Mouse (Mus musculus) heart, embryonic 15.5 days (tissue): Measurements from ENCODE around the gene Hist3h2ba. TPM values are rescaled to one million over a fixed set of nuclear protein-coding genes. Genes with fewer than 3 reads are reported as not detected.

ENCODE experiments used
- ATAC-seq: fragments of 200-750 bp; cut with Nextera tagmentation; replicated peaks from 2 replicates; pipeline ENCODE4 v1.8.0; 2017; ENCODE audit warnings: low read depth, moderate TSS enrichment; ENCODE audit not compliant: insufficient number of reproducible peaks, insufficient read depth, low FRiP score
- H3K27ac ChIP-seq: fragments of 300-500 bp; sonication (generic); 2 replicates; pipeline ENCODE4 v1.5.1; 2015; ENCODE audit warnings: mild to moderate bottlenecking, inconsistent platforms
- H3K27me3 ChIP-seq: fragments of 300-500 bp; sonication (generic); 2 replicates; pipeline ENCODE4 v1.6.1; 2015; ENCODE audit warnings: inconsistent platforms
- H3K36me3 ChIP-seq: fragments of 300-500 bp; sonication (generic); 2 replicates; pipeline ENCODE4 v1.6.1; 2015; ENCODE audit warnings: mild to moderate bottlenecking, inconsistent platforms
- H3K4me1 ChIP-seq: fragments of 300-500 bp; sonication (generic); replicated peaks from 2 replicates; pipeline ENCODE4 v1.6.1; 2015; ENCODE audit warnings: inconsistent platforms
- H3K4me2 ChIP-seq: fragments of 300-500 bp; sonication (generic); 2 replicates; pipeline ENCODE4 v1.6.1; 2015; ENCODE audit warnings: inconsistent platforms, mild to moderate bottlenecking, moderate library complexity
- H3K4me3 ChIP-seq: fragments of 300-500 bp; sonication (generic); 2 replicates; pipeline ENCODE4 v1.5.1; 2015; ENCODE audit warnings: mild to moderate bottlenecking, inconsistent platforms
- H3K9ac ChIP-seq: fragments of 300-500 bp; sonication (generic); 2 replicates; pipeline ENCODE4 v1.6.1; 2015; ENCODE audit warnings: mild to moderate bottlenecking, inconsistent platforms
- H3K9me3 ChIP-seq: fragments of 300-500 bp; sonication (generic); replicated peaks from 2 replicates; pipeline ENCODE4 v1.6.1; 2016; ENCODE audit warnings: inconsistent platforms
- WGBS: fragments of 180-500 bp; shearing (Covaris S2); methylation state at CpG from one replicate; pipeline ENCODE4 v1.1.7; 2015; ENCODE audit warnings: mixed read lengths; 5-methylcytosine and 5-hydroxymethylcytosine counted together
- polyA plus RNA-seq: library from polyadenylated mRNA; unstranded; fragments of >200 nt; fragmentation: Nextera tagmentation; extraction: Ambion mirVana; gene quantifications from 2 replicates; pipeline ENCODE4 v1.2.1, GENCODE M21; 2015

Hist3h2ba gene
- polyA plus RNA-seq, 1 experiment from 2014 or later, result 18.0 TPM

- H3K4me3 ChIP-seq, result peak overlapping the region; percentile 86; the same call in 1 of the 2 replicates
- 72% methylated on average over 5 of the region's 5 CpGs for WGBS
- no peak overlapping the region for H3K27ac ChIP-seq
- H3K4me1 ChIP-seq, result peaks cover 48% of the 10 kb centered on the region
- no peak overlapping the region for H3K9ac ChIP-seq
- H3K36me3 ChIP-seq, result 0 out of 2 replicates have a peak, but pooled peaks cover 4% of the 10 kb centered on the region
- peaks cover 11% of the 10 kb centered on the region for H3K27me3 ChIP-seq
- ATAC-seq, result no peak
- peak overlapping the region; percentile 70 for H3K4me2 ChIP-seq
- H3K9me3 ChIP-seq, result no peaks in the 10 kb centered on the region
These were observed 8.7 kb downstream of the Hist3h2ba start for GRCm38 (mm10) chr11:58957226-58957914.

GRCm38 (mm10) chr11:58958536-58958935 is 9.8 kb downstream of the Hist3h2ba start:
- no peak overlapping the region for H3K4me2 ChIP-seq
- 0 out of 2 replicates have a peak, but pooled peaks cover 4% of the 10 kb centered on the region for H3K36me3 ChIP-seq
- WGBS, result 90% methylated on average over 6 of the region's 6 CpGs
- peaks cover 20% of the 10 kb centered on the region for H3K27me3 ChIP-seq
- no peak for ATAC-seq
- no peak overlapping the region for H3K9ac ChIP-seq
- H3K27ac ChIP-seq, result no peak overlapping the region
- peaks cover 43% of the 10 kb centered on the region for H3K4me1 ChIP-seq
- H3K4me3 ChIP-seq, result no peak overlapping the region
- no peaks in the 10 kb centered on the region for H3K9me3 ChIP-seq

GRCm38 (mm10) chr11:58959186-58959825 is 10.6 kb downstream of the Hist3h2ba start:
- peak overlapping the region; percentile 64; the same call in 1 of the 2 replicates for H3K27ac ChIP-seq
- H3K36me3 ChIP-seq, result 0 out of 2 replicates have a peak, but pooled peaks cover 4% of the 10 kb centered on the region
- H3K9me3 ChIP-seq, result no peaks in the 10 kb centered on the region
- peak overlapping the region; percentile 66 for H3K4me3 ChIP-seq
- H3K9ac ChIP-seq, result peak overlapping the region; percentile 58
- no peak for ATAC-seq
- peak overlapping the region; percentile 95 for H3K4me2 ChIP-seq
- H3K4me1 ChIP-seq, result peaks cover 41% of the 10 kb centered on the region
- peaks cover 24% of the 10 kb centered on the region for H3K27me3 ChIP-seq
- WGBS, result 31% methylated on average over 15 of the region's 15 CpGs

GRCm38 (mm10) chr11:58959921-58960465 is 11.3 kb downstream of the Hist3h2ba start:
- H3K9me3 ChIP-seq, result no peaks in the 10 kb centered on the region
- peak overlapping the region; percentile 64 for H3K27ac ChIP-seq
- H3K9ac ChIP-seq, result peak overlapping the region; percentile 58
- peak overlapping the region; percentile 66 for H3K4me3 ChIP-seq
- H3K27me3 ChIP-seq, result peaks cover 24% of the 10 kb centered on the region
- H3K36me3 ChIP-seq, result 0 out of 2 replicates have a peak, but pooled peaks cover 4% of the 10 kb centered on the region
- peaks cover 46% of the 10 kb centered on the region for H3K4me1 ChIP-seq
- peak overlapping the region; percentile 95 for H3K4me2 ChIP-seq
- ATAC-seq, result peak; percentile 71
- WGBS, result 3% methylated on average over 40 of the region's 40 CpGs

- peaks cover 24% of the 10 kb centered on the region for H3K27me3 ChIP-seq
- 0 out of 2 replicates have a peak overlapping the region, but pooled peaks have one; percentile 8 for H3K4me3 ChIP-seq
- H3K4me1 ChIP-seq, result peaks cover 46% of the 10 kb centered on the region
- H3K27ac ChIP-seq, result no peak overlapping the region
- H3K36me3 ChIP-seq, result 0 out of 2 replicates have a peak, but pooled peaks cover 4% of the 10 kb centered on the region
- no peak overlapping the region for H3K9ac ChIP-seq
- no peak for ATAC-seq
- H3K9me3 ChIP-seq, result no peaks in the 10 kb centered on the region
- H3K4me2 ChIP-seq, result peak overlapping the region; percentile 28
- WGBS, result 48% methylated on average over 50 of the region's 50 CpGs
These were observed 12.9 kb downstream of the Hist3h2ba start for GRCm38 (mm10) chr11:58961364-58962177.

GRCm38 (mm10) chr11:58963543-58963942 is 14.8 kb downstream of the Hist3h2ba start:
- peaks cover 24% of the 10 kb centered on the region for H3K27me3 ChIP-seq
- H3K36me3 ChIP-seq, result no peaks in the 10 kb centered on the region
- no peak overlapping the region for H3K4me3 ChIP-seq
- H3K27ac ChIP-seq, result no peak overlapping the region
- WGBS, result 31% methylated on average over 17 of the region's 17 CpGs
- peaks cover 32% of the 10 kb centered on the region for H3K4me1 ChIP-seq
- H3K9ac ChIP-seq, result no peak overlapping the region
- H3K9me3 ChIP-seq, result no peaks in the 10 kb centered on the region
- ATAC-seq, result no peak
- no peak overlapping the region for H3K4me2 ChIP-seq

- Histone ChIP-seq H3K4me2 (no peak overlapping the region), H3K9me3 (no peaks in the 10 kb centered on the region), H3K4me1 (peaks cover 29% of the 10 kb centered on the region), H3K36me3 (no peaks in the 10 kb centered on the region), H3K9ac (no peak overlapping the region), H3K27me3 (peaks cover 24% of the 10 kb centered on the region), H3K4me3 (no peak overlapping the region), H3K27ac (no peak overlapping the region)
- WGBS, result 85% methylated on average over 7 of the region's 7 CpGs
- no peak for ATAC-seq
These were observed 15.5 kb downstream of the Hist3h2ba start for GRCm38 (mm10) chr11:58964216-58964615.

GRCm38 (mm10) chr11:58965001-58965760 is 16.5 kb downstream of the Hist3h2ba start:
- Histone ChIP-seq H3K36me3 (no peaks in the 10 kb centered on the region), H3K4me2 (no peak overlapping the region), H3K27ac (no peak overlapping the region), H3K27me3 (peaks cover 24% of the 10 kb centered on the region), H3K4me1 (peaks cover 22% of the 10 kb centered on the region), H3K9me3 (no peaks in the 10 kb centered on the region), H3K4me3 (no peak overlapping the region), H3K9ac (no peak overlapping the region)
- no peak for ATAC-seq
- 29% methylated on average over 12 of the region's 12 CpGs for WGBS

GRCm38 (mm10) chr11:58967346-58967745 is 18.6 kb downstream of the Hist3h2ba start:
- Histone ChIP-seq H3K9ac (no peak overlapping the region), H3K36me3 (no peaks in the 10 kb centered on the region), H3K27ac (no peak overlapping the region), H3K9me3 (no peaks in the 10 kb centered on the region), H3K4me1 (peaks cover 31% of the 10 kb centered on the region), H3K4me3 (no peak overlapping the region), H3K4me2 (no peak overlapping the region), H3K27me3 (peaks cover 14% of the 10 kb centered on the region)
- 92% methylated on average over 1 of the region's 1 CpGs for WGBS
- no peak for ATAC-seq

GRCm38 (mm10) chr11:58968551-58968950 is 19.8 kb downstream of the Hist3h2ba start:
- 76% methylated on average over 7 of the region's 7 CpGs for WGBS
- Histone ChIP-seq H3K4me2 (no peak overlapping the region), H3K4me3 (no peak overlapping the region), H3K36me3 (no peaks in the 10 kb centered on the region), H3K4me1 (peaks cover 30% of the 10 kb centered on the region), H3K27me3 (peaks cover 3% of the 10 kb centered on the region; the same call in 1 of the 2 replicates), H3K9ac (no peak overlapping the region), H3K27ac (no peak overlapping the region), H3K9me3 (no peaks in the 10 kb centered on the region)
- no peak for ATAC-seq
